Mouse (Mus musculus) C2C12 (cell line): ENCODE data around the gene Dusp14. TPM values are rescaled to one million over a fixed set of nuclear protein-coding genes. Genes with fewer than 3 reads are reported as not detected.

Experiments used
- H3K27me3 ChIP-seq: one replicate; pipeline ENCODE4 v1.6.1; 2011; ENCODE audit not compliant: control insufficient read depth, insufficient read depth, insufficient read length
- H3K36me3 ChIP-seq: one replicate; pipeline ENCODE4 v1.6.1; 2011; ENCODE audit not compliant: control insufficient read depth, insufficient read depth
- H3K4me3 ChIP-seq: one replicate; pipeline ENCODE4 v1.5.1; 2011; ENCODE audit warnings: mild to moderate bottlenecking, control low read depth; ENCODE audit not compliant: poor library complexity, insufficient read depth, severe bottlenecking
- H3K79me2 ChIP-seq: one replicate; pipeline ENCODE4 v1.6.1; 2011; ENCODE audit not compliant: control insufficient read depth, insufficient read depth
- H3K79me3 ChIP-seq: one replicate; pipeline ENCODE4 v1.6.1; 2011; ENCODE audit warnings: low read depth, control low read depth
- H3ac ChIP-seq: one replicate; pipeline ENCODE3; 2011; ENCODE audit warnings: low read depth; ENCODE audit not compliant: control insufficient read depth, insufficient read length
- CEBPB ChIP-seq: IDR thresholded peaks from one replicate; pipeline ENCODE4 v1.6.1; 2011; ENCODE audit warnings: low read depth, mild to moderate bottlenecking, control low read depth, moderate library complexity
- CTCF ChIP-seq: IDR thresholded peaks from one replicate; pipeline ENCODE4 v1.5.1; 2011; ENCODE audit not compliant: control insufficient read depth, insufficient read depth, insufficient read length
- FOSL1 ChIP-seq: IDR thresholded peaks from one replicate; pipeline ENCODE4 v1.8.0; 2011; ENCODE audit warnings: mild to moderate bottlenecking, low read length; ENCODE audit not compliant: poor library complexity, insufficient read depth, severe bottlenecking
- MAX ChIP-seq: IDR thresholded peaks from one replicate; pipeline ENCODE4 v1.6.1; 2011; ENCODE audit warnings: mild to moderate bottlenecking, control low read depth
- MYOD1 ChIP-seq: IDR thresholded peaks from one replicate; pipeline ENCODE4 v1.6.1; 2011; ENCODE audit warnings: low read depth; ENCODE audit not compliant: control insufficient read depth, insufficient read length
- MYOG ChIP-seq: IDR thresholded peaks from one replicate; pipeline ENCODE4 v1.6.1; 2011; ENCODE audit not compliant: control insufficient read depth, insufficient read length; ENCODE audit errors: extremely low read depth
- USF1 ChIP-seq: IDR thresholded peaks from one replicate; pipeline ENCODE4 v1.6.1; 2011; ENCODE audit warnings: low read depth, mild to moderate bottlenecking, control low read depth, moderate library complexity
- polyA plus RNA-seq: library from polyadenylated mRNA; unstranded; fragments of >200 nt; fragmentation: generic; extraction: Trizol; gene quantifications from one replicate; pipeline ENCODE4 v1.2.1, GENCODE M21; 2012; ENCODE audit warnings: missing spikeins

Dusp14 gene
- polyA plus RNA-seq, 1 experiment = 25.4 TPM

DNA sequence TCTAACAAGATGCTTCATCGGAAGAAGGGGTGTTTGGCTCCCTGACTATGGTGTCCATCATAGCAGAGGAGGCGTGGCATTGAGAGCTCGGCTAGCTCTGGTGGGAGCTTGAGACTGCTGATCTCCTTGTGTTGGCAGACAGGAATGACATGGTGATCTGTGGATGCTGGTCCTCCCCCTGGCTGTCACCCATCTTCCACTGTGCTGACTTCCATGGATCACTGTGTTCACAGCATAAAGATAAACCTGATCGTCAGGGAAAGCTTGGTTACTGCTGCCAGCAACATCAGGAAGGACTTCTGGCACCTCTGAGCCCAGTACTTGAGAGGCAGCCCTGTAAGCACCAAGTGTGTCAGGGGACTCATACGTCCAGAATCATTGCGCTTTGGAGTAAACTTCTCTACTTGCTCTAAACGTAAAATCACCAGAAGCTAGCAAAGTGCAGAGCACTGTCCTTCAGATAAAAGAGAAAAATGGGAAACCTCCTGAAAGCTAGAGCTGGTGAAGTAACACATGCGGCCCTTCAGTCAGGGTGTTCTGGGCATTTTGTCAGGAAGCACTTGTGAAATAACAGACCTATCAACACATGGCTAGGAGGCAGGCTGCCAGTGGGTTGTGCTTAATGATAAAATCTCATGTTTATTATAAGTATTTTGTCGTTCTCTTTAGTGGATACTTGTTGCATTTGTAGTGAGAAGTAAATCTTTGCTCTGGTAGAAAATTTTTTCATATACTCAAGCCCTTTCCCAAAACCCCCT, 40.6 kb downstream of the Dusp14 start:
- H3K79me3 ChIP-seq = no peaks in the 10 kb centered on the region
- no peak overlapping the region for H3K4me3 ChIP-seq
- no peaks in the 10 kb centered on the region for H3K36me3 ChIP-seq
- no peaks in the 10 kb centered on the region for H3K79me2 ChIP-seq
- no peaks in the 10 kb centered on the region for H3K27me3 ChIP-seq
- no peak overlapping the region for H3ac ChIP-seq
- TF ChIP-seq FOSL1 = no peak

- Histone ChIP-seq H3ac (no peak overlapping the region), H3K79me2 (no peaks in the 10 kb centered on the region), H3K36me3 (no peaks in the 10 kb centered on the region)
These were observed 41.8 kb downstream of the Dusp14 start for GRCm38 (mm10) chr11:84027231-84027630.

GRCm38 (mm10) chr11:84016810-84017508, 52.1 kb downstream of the Dusp14 start:
- peaks cover 17% of the 10 kb centered on the region for H3K36me3 ChIP-seq
- no peaks in the 10 kb centered on the region for H3K79me2 ChIP-seq
- no peak overlapping the region for H3ac ChIP-seq
- no peaks in the 10 kb centered on the region for H3K79me3 ChIP-seq
- H3K4me3 ChIP-seq = no peak overlapping the region
- TF ChIP-seq CTCF (no peak), USF1 (no peak), MYOD1 (no peak), CEBPB (no peak), FOSL1 (no peak), MYOG (no peak), MAX (no peak)
- H3K27me3 ChIP-seq = no peaks in the 10 kb centered on the region

More at GRCm38 (mm10) chr11:84027231-84027630, 41.8 kb downstream of the Dusp14 start:
- Histone ChIP-seq H3K79me3 (no peaks in the 10 kb centered on the region), H3K4me3 (no peak overlapping the region), H3K27me3 (no peaks in the 10 kb centered on the region)
- TF ChIP-seq CEBPB (no peak), MAX (no peak)

- H3K79me3 ChIP-seq = no peaks in the 10 kb centered on the region
- TF ChIP-seq USF1 (no peak), MYOG (no peak), CTCF (no peak), FOSL1 (no peak), MYOD1 (no peak), CEBPB (no peak), MAX (no peak)
- peaks cover 17% of the 10 kb centered on the region for H3K36me3 ChIP-seq
- H3K27me3 ChIP-seq = no peaks in the 10 kb centered on the region
- H3K79me2 ChIP-seq = no peaks in the 10 kb centered on the region
- no peak overlapping the region for H3ac ChIP-seq
- H3K4me3 ChIP-seq = no peak overlapping the region
These were observed 52.8 kb downstream of the Dusp14 start for GRCm38 (mm10) chr11:84016147-84016809.

DNA sequence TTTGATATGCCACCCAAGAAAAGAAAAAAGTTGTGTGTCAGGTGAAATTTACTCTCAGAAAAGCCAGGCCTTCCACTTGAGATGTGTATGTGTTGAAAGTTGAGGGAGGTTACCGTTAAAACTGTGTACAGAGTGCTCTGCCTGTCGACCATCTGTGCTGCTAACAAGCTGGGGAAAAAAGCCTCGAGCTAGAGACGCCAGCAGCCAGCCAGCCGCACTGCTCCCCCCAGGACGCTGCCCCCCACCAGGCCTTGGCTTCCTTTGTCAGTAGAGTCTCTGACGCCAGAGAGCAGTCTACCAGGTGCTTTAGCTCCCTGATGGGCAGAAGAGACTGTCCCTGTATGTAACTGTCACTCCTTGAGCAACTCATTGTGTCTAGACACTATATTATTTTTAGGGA, 56.0 kb downstream of the Dusp14 start:
- Histone ChIP-seq H3ac (no peak overlapping the region), H3K79me2 (no peaks in the 10 kb centered on the region), H3K27me3 (no peaks in the 10 kb centered on the region), H3K4me3 (no peak overlapping the region), H3K79me3 (no peaks in the 10 kb centered on the region), H3K36me3 (peaks cover 15% of the 10 kb centered on the region)
- no peak for TF ChIP-seq FOSL1
- no peak for TF ChIP-seq MAX
- TF ChIP-seq CEBPB = no peak
- TF ChIP-seq CTCF = no peak
- TF ChIP-seq USF1 = no peak
- no peak for TF ChIP-seq MYOD1
- TF ChIP-seq MYOG = no peak

GRCm38 (mm10) chr11:84011576-84011975, 57.5 kb downstream of the Dusp14 start:
- no peak for TF ChIP-seq CEBPB
- no peak for TF ChIP-seq MYOG
- no peak for TF ChIP-seq CTCF
- TF ChIP-seq MAX = no peak
- TF ChIP-seq MYOD1 = no peak
- no peak for TF ChIP-seq USF1
- no peak for TF ChIP-seq FOSL1
- Histone ChIP-seq H3K27me3 (no peaks in the 10 kb centered on the region), H3ac (no peak overlapping the region), H3K79me3 (no peaks in the 10 kb centered on the region), H3K36me3 (peaks cover 15% of the 10 kb centered on the region), H3K4me3 (no peak overlapping the region), H3K79me2 (no peaks in the 10 kb centered on the region)
